Mouse (Mus musculus) heart, adult 11 months (tissue): ENCODE data around the gene Ankef1.

ENCODE experiments used
- DNase-seq: peaks from one replicate; pipeline ENCODE4 v3.0.0; 2022

The Ankef1 gene

GRCm38 (mm10) chr2:136501651-136502050 is at the start of gene Ankef1:
Ankef1 (plus strand) TSS chr2:136501910.
- DNase-seq, result no peak

DNA sequence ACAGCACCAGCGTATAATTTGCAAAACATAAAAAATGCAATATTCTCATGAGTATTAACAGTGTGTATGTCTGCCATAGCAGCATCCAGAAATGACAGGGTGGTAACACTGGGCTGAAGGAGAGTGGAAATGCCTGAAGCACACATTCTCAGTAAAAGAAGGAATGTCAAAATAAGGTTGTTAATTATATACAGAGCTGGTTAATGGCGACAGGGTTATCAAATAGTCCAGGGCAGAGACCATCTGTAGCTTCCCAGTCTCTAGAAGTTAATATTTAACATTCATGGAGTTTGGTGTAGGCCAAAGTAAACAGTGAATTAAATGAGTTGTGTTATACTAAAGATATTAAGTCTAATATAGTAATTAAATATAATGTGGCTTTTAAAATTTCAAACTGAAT is 45.2 kb upstream of the Ankef1 start:
- no peak for DNase-seq

DNA sequence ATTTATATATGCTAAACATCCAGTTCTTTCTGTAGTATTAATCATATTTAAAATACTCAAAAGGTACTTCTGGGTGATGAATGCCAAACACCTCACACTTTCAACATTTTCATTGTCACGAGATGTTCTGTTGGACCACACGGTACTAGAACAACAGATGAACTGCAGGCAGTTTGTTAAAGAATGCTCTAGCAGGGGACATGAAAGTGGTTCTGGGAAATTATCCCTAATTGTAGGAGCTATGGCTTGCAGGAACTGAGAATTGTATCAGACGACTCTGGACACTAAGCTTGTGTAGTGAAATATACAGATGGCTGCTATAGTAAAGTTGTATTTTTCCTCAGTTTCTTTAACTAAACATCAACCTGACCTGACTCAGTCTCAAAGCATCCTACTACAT is 44.8 kb upstream of the Ankef1 start:
- DNase-seq, result no peak

DNA sequence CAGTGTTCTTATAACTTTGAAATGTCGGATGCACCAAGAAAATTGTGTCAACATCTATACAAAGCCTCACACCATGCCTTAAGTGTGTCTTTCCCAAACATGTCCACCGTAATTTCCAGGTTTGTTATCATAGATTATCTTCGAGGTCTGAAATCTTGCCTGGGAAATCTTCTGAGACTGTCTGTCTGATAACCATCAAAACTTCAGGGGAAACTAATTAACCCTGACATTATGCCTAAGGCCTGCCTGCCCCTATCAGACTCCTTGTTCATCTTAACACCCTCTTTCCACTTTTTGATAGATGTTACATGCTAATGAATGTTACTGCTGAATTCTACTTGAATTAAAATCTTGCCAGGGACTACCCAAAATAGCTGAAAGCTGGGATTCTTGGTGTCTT is 24.1 kb upstream of the Ankef1 start:
- DNase-seq, result no peak

GRCm38 (mm10) chr2:136482269-136482668 is 19.4 kb upstream of the Ankef1 start:
- DNase-seq, result peak; percentile 70

DNA sequence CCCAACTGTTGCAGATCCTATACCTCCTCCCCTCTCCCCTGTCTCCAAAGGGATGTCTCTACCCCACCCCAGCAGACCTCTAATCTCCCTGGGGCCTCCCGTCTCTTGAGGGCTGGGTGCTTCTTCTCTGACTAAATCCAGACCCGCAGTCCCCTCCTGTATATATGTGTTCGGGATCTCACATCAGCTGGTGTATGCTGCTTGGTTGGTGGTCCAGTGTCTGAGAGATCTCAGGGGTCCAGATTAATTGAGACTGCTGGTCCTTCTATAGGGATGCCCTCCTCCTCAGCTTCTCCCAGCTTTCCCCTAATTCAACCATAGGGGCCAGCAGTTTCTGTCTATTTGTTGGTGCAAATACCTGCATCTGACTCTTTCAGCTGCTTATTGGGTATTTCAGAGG is 18.7 kb upstream of the Ankef1 start:
- DNase-seq, result peak; percentile 81

DNA sequence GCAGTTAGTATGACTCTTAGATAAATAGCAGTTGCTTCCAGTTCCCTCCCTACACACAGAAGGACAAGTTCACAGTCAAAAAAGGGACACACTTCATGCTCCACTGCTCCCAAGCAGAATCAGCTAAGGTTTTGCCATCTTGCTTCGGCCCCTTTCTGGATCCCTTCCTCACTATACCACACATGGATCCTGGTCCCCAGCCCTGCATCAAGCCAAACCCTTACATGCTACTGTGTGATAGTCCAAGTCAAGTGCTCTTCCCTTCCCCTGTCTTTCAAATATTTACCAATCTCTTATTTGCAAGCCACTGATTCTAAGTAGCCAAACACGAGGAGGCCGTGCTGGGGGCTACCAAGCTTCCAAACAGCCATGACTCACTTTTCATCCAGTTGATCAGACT is 16.8 kb upstream of the Ankef1 start:
- DNase-seq, result peak; percentile 71

GRCm38 (mm10) chr2:136485401-136485800 is 16.3 kb upstream of the Ankef1 start:
- no peak for DNase-seq

DNA sequence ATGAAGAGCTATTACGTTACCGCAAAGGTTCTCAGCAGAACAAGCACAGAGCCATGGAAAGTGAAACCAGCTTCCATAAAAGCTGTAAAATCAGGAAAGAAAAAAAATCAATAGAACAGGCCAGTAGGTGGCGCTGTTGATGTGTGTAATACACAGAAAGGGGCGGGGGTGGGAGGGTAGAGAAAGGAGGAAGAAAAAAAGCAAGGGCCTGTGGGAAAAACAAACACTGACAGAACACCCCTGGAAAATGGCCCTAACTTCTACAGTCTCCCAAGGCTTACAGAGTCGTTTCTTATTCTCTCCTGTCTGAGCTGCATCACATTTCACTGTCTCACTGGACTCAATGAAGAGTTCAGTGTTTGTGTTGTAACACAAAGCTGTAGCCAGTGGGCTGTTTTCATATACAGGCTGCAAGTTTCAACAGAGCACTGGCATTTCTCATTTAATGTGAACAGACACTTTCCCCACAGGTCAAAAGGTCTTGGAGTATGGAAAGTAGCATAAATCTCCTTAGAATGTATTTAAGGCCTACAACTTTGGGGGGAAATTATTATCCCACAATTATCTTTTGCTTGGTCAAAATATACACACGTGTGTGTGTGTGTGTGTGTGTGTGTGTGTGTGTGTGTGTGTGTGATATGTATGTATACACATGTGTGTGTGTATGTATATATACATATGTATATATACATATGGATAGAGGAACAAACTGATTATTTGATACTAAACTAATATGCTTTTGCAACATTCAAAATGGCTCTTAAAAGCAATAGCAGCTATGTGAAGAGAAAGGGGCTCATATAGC is 15.7 kb upstream of the Ankef1 start:
- DNase-seq, result peak; percentile 85

DNA sequence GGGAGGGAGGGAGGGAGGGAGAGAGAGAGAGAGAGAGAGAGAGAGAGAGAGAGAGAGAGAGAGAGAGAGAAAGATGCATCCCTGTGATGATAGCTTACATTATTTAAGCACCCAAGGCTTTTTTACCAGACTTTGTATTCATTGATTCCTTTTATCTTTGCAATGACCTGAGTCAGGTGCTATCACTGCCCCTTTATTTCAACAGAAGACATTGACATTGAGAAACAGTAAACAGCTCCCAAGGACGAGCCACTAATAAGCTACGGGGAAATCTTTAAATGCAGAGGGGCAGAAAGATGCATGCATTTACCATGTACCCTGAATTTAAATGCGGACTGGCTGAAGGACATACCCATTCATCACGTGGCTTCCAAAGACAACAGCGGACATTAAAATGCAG is 14.7 kb upstream of the Ankef1 start:
- DNase-seq, result no peak

- DNase-seq, result no peak
Measured at GRCm38 (mm10) chr2:136511073-136511472, 9.4 kb downstream of the Ankef1 start.

GRCm38 (mm10) chr2:136511756-136512155 is 10.0 kb downstream of the Ankef1 start:
- DNase-seq, result no peak

DNA sequence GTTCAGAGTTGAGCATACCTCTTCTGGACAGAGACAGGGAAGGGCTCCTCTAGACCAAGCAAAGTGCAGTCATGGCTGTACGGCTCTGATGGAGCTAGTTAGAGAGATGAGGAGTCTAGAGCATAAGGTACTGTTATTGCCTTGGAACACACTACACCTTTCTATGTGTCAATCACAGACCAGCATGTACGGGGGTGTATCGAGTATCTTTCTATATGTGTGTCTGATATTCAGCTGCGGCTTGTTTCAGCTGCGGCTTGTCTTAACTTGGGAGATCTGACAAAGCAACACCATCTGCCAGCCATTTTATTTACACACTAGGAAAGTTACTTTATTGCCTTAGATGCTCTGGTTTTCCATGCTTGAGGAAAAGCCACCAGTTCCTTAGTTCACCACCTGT is 11.1 kb downstream of the Ankef1 start:
- no peak for DNase-seq

GRCm38 (mm10) chr2:136513806-136514205 is 12.1 kb downstream of the Ankef1 start:
- DNase-seq, result no peak

GRCm38 (mm10) chr2:136515501-136515900 is 13.8 kb downstream of the Ankef1 start:
- DNase-seq, result no peak

GRCm38 (mm10) chr2:136528937-136529336 is 27.2 kb downstream of the Ankef1 start:
- no peak for DNase-seq

DNA sequence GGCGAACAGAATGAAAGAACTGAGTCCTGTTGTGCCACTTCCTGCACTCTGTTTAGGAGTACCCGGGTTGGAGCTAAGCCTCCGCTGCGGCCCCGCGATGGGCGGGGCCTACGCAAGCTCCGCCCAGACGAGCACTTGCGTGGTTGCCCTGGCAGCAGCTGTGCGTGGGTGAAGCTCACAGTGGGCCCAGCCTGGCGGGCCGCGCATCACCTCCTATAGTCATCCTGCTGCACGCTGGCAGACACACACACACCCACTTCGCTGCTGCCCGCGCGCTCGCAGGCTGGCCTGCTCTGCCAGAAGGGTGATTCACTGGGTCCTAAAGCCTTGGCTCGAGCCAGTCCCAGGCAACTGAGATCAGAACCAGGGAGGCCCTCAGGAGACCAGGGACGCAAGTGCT is 30.3 kb downstream of the Ankef1 start:
- DNase-seq, result peak; percentile 97

- DNase-seq, result no peak
Measured at GRCm38 (mm10) chr2:136558020-136558419, 56.3 kb downstream of the Ankef1 start.

DNA sequence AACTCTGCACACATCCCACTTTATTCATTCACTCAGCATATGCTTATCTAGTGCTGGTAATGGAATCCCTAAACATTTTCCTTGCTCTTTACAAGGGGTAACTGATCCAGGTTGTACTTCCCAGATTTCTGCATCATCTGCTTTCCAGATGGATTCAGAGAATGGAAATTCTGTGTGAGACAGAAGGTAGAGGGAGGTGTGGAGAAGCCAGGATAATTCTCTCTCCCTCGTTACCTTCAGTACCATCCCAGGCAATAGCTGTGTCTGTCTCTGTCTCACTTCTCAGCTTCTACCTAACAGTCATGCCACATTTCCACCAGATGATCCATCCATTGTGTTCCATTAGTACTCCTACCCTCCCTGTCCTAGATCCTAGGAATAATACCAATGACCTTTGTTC is 60.6 kb downstream of the Ankef1 start:
- no peak for DNase-seq

DNA sequence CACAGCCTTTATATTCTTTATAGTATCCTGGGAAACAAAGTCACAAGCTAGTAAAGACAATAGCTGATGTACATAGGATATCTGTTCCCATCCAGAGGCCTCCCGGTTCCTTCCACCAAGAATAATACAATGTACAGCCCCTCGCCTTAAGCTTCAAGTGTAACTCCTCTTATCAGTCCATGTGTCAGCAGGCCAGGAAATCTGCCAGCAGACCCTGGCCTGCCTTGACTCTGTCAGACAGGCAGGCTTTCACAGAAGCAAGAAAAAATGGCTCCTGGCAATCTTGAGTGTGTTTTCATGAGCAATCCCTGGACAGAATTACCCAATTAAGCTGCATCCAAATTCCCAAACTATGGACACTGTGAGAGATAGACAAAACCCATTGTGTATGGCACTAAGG is 69.1 kb downstream of the Ankef1 start:
- DNase-seq, result no peak

- DNase-seq, result no peak
Measured at GRCm38 (mm10) chr2:136582762-136583161, 81.1 kb downstream of the Ankef1 start.

GRCm38 (mm10) chr2:136588811-136589210 is 87.1 kb downstream of the Ankef1 start:
- no peak for DNase-seq

GRCm38 (mm10) chr2:136596451-136596850 is 94.7 kb downstream of the Ankef1 start:
- no peak for DNase-seq

DNA sequence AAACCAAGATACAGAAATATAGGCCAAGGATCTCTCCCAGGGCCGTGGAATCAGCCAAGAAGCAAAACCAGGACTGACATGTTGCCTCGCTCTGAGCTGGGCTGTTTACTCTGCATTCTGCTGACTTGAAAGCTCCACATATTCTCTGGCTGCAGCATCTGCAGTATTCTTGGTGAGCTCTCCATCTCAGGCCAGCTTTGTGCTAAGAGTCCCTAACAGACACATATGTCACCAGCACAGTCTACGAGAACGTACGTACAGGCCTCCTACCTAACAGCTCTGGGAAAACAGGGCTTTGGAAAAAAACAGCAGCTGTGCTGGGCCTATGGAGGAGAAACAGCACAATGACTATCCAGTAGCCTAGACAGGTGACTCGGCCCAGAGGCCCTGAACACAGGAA is 97.0 kb downstream of the Ankef1 start:
- DNase-seq, result peak; percentile 80

DNA sequence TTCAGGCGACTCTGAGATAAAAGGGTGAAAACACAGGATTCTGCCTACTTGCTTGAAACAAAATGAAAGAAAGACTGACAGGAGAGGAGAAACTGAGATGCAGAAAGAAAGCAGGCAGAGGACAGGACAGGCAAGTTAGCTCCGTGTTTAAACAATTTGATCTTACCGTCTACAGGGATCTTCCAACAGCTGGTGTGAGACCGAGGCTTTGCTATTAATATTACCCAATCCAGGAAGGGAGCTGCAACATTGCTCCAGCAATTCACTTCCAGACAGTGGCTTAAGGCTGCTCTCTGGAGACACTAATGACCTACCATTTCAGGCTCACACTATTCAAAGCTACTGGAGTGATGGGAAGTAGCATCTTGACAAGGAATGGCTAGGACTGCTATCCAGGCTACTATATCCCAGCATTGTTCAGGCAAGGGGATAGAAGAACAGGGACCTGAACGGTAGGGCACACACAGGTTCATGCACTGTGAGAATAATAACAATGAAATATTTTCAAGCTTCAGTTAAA is 99.0 kb downstream of the Ankef1 start:
- DNase-seq, result peak; percentile 91
